Mouse (Mus musculus): ENCODE measurements around the gene 9630041A04Rik. TPM values are rescaled to one million over a fixed set of nuclear protein-coding genes. Genes with fewer than 3 reads are reported as not detected.

Gene 9630041A04Rik
- total and polyA plus RNA-seq, 3 experiments = not detected

GRCm38 (mm10) chr9:101971806-101972205 lies 110.2 kb downstream of the 9630041A04Rik start:
- no peak for TF ChIP-seq GATA1 (IDR thresholded peaks at IDR 0.05; ENCODE audit: borderline replicate concordance, low read length)
- no peak for TF ChIP-seq CTCF (IDR thresholded peaks at IDR 0.05; ENCODE audit: low read depth, low read length)
- no peak for TF ChIP-seq TAL1 (conservative IDR thresholded peaks at IDR 0.05; ENCODE audit: low read depth, low read length)
- no peak for TF ChIP-seq POLR2AphosphoS5 (IDR thresholded peaks at IDR 0.05; ENCODE audit: insufficient replicate concordance, low read depth, low read length)
- TF ChIP-seq GATA2 (IDR thresholded peaks at IDR 0.05; ENCODE audit: borderline replicate concordance, low read depth, low read length) = no peak
- Histone ChIP-seq H3K4me3 (ENCODE audit: low read depth, low read length) (no peak overlapping the region), H3K27me3 (ENCODE audit: insufficient read depth, low read length) (no peaks in the 10 kb centered on the region), H3K36me3 (replicated peaks) (no peaks in the 10 kb centered on the region), H3K9me3 (replicated peaks) (peaks cover 45% of the 10 kb centered on the region), H3K4me1 (ENCODE audit: insufficient read depth, low read depth, low read length) (no peaks in the 10 kb centered on the region)
- ATAC-seq (ENCODE audit: extremely low read depth, insufficient number of reproducible peaks, low FRiP score, poor library complexity, severe bottlenecking) = no peak
- DNase-seq (ENCODE audit: low spot score) = no peak

GRCm38 (mm10) chr9:101972314-101972713 lies 110.7 kb downstream of the 9630041A04Rik start:
- DNase-seq (ENCODE audit: low spot score) (no peak), ATAC-seq (ENCODE audit: extremely low read depth, insufficient number of reproducible peaks, low FRiP score, poor library complexity, severe bottlenecking) (no peak)
- H3K9me3 ChIP-seq (replicated peaks) = peaks cover 42% of the 10 kb centered on the region
- H3K27me3 ChIP-seq (ENCODE audit: insufficient read depth, low read length) = no peaks in the 10 kb centered on the region
- H3K4me1 ChIP-seq (ENCODE audit: insufficient read depth, low read depth, low read length) = no peaks in the 10 kb centered on the region
- H3K36me3 ChIP-seq (replicated peaks) = no peaks in the 10 kb centered on the region
- H3K4me3 ChIP-seq (ENCODE audit: low read depth, low read length) = no peak overlapping the region
- TF ChIP-seq CTCF (IDR thresholded peaks at IDR 0.05; ENCODE audit: low read depth, low read length) (no peak), GATA2 (IDR thresholded peaks at IDR 0.05; ENCODE audit: borderline replicate concordance, low read depth, low read length) (no peak), GATA1 (IDR thresholded peaks at IDR 0.05; ENCODE audit: borderline replicate concordance, low read length) (no peak), POLR2AphosphoS5 (IDR thresholded peaks at IDR 0.05; ENCODE audit: insufficient replicate concordance, low read depth, low read length) (no peak), TAL1 (conservative IDR thresholded peaks at IDR 0.05; ENCODE audit: low read depth, low read length) (no peak)

- TF ChIP-seq GATA1 (IDR thresholded peaks at IDR 0.05; ENCODE audit: borderline replicate concordance, low read length) = no peak
- no peak for TF ChIP-seq TAL1 (conservative IDR thresholded peaks at IDR 0.05; ENCODE audit: low read depth, low read length)
- TF ChIP-seq GATA2 (IDR thresholded peaks at IDR 0.05; ENCODE audit: borderline replicate concordance, low read depth, low read length) = no peak
- TF ChIP-seq POLR2AphosphoS5 (IDR thresholded peaks at IDR 0.05; ENCODE audit: insufficient replicate concordance, low read depth, low read length) = no peak
- TF ChIP-seq CTCF (IDR thresholded peaks at IDR 0.05; ENCODE audit: low read depth, low read length) = no peak
- Histone ChIP-seq H3K36me3 (replicated peaks) (no peaks in the 10 kb centered on the region), H3K4me3 (ENCODE audit: low read depth, low read length) (no peak overlapping the region), H3K27me3 (ENCODE audit: insufficient read depth, low read length) (no peaks in the 10 kb centered on the region), H3K4me1 (ENCODE audit: insufficient read depth, low read depth, low read length) (no peaks in the 10 kb centered on the region), H3K9me3 (replicated peaks) (peaks cover 52% of the 10 kb centered on the region)
- ATAC-seq (ENCODE audit: extremely low read depth, insufficient number of reproducible peaks, low FRiP score, poor library complexity, severe bottlenecking) (no peak), DNase-seq (ENCODE audit: low spot score) (no peak)
Measured at GRCm38 (mm10) chr9:101976884-101977465, 115.3 kb downstream of the 9630041A04Rik start.

DNA sequence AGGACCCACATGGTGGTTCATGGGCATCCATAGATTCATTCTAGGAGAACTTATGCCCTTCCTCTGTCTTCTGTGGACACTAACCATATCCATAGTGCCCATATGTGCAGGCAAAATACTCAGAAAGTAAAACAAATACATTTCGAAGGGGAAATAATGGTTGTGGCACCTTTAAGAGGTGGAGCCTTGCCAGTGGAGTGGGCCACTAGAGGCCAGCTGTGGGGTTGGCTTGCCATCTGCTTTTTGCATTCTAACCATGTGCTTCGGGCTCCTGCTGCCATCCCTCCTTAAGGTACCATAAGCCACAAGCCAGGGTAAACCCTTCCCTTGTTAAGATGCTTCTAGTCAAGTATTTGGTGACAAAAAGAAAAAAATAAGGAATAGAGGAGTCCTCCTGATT lies 119.5 kb downstream of the 9630041A04Rik start:
- H3K4me1 ChIP-seq (ENCODE audit: insufficient read depth, low read depth, low read length) = no peaks in the 10 kb centered on the region
- H3K9me3 ChIP-seq (replicated peaks) = peaks cover 65% of the 10 kb centered on the region
- no peak for ATAC-seq (ENCODE audit: extremely low read depth, insufficient number of reproducible peaks, low FRiP score, poor library complexity, severe bottlenecking)
- no peaks in the 10 kb centered on the region for H3K27me3 ChIP-seq (ENCODE audit: insufficient read depth, low read length)
- no peak for TF ChIP-seq GATA1 (IDR thresholded peaks at IDR 0.05; ENCODE audit: borderline replicate concordance, low read length)
- no peak for TF ChIP-seq TAL1 (conservative IDR thresholded peaks at IDR 0.05; ENCODE audit: low read depth, low read length)
- no peak for TF ChIP-seq CTCF (IDR thresholded peaks at IDR 0.05; ENCODE audit: low read depth, low read length)
- no peak for TF ChIP-seq POLR2AphosphoS5 (IDR thresholded peaks at IDR 0.05; ENCODE audit: insufficient replicate concordance, low read depth, low read length)
- no peak for TF ChIP-seq GATA2 (IDR thresholded peaks at IDR 0.05; ENCODE audit: borderline replicate concordance, low read depth, low read length)
- DNase-seq (ENCODE audit: low spot score) = no peak
- H3K4me3 ChIP-seq (ENCODE audit: low read depth, low read length) = no peak overlapping the region
- no peaks in the 10 kb centered on the region for H3K36me3 ChIP-seq (replicated peaks)

GRCm38 (mm10) chr9:101982378-101982777 lies 120.7 kb downstream of the 9630041A04Rik start:
- Histone ChIP-seq H3K4me3 (ENCODE audit: low read depth, low read length) (no peak overlapping the region), H3K4me1 (ENCODE audit: insufficient read depth, low read depth, low read length) (no peaks in the 10 kb centered on the region), H3K9me3 (replicated peaks) (peaks cover 71% of the 10 kb centered on the region), H3K27me3 (ENCODE audit: insufficient read depth, low read length) (no peaks in the 10 kb centered on the region), H3K36me3 (replicated peaks) (no peaks in the 10 kb centered on the region)
- ATAC-seq (ENCODE audit: extremely low read depth, insufficient number of reproducible peaks, low FRiP score, poor library complexity, severe bottlenecking) (no peak), DNase-seq (ENCODE audit: low spot score) (no peak)
- TF ChIP-seq GATA2 (IDR thresholded peaks at IDR 0.05; ENCODE audit: borderline replicate concordance, low read depth, low read length) (no peak), CTCF (IDR thresholded peaks at IDR 0.05; ENCODE audit: low read depth, low read length) (no peak), GATA1 (IDR thresholded peaks at IDR 0.05; ENCODE audit: borderline replicate concordance, low read length) (no peak), TAL1 (conservative IDR thresholded peaks at IDR 0.05; ENCODE audit: low read depth, low read length) (no peak), POLR2AphosphoS5 (IDR thresholded peaks at IDR 0.05; ENCODE audit: insufficient replicate concordance, low read depth, low read length) (no peak)

DNA sequence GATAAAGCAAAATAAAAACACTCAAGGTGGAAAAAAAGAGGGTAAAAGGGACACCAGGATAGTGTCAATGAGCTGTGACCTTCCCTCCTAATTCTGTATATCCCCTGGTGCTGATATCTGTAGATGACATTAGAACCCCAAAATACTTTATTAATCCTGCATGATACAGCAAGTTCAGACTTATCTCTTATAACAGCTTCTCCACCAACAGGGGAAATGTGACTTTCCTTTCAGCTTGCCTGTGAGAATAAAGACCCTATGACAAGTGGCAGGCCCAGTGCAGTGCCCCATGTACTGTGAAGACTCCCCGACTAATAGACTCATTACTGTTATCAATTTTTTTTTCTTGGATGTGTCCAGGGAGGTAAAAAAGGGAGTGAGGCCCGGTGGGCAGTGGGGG lies 125.3 kb downstream of the 9630041A04Rik start:
- no peak for ATAC-seq (ENCODE audit: extremely low read depth, insufficient number of reproducible peaks, low FRiP score, poor library complexity, severe bottlenecking)
- H3K4me1 ChIP-seq (ENCODE audit: insufficient read depth, low read depth, low read length) = no peaks in the 10 kb centered on the region

More for the DNA sequence above, 125.3 kb downstream of the 9630041A04Rik start:
- no peak for DNase-seq (ENCODE audit: low spot score)
- H3K4me3 ChIP-seq (ENCODE audit: low read depth, low read length) = no peak overlapping the region
- H3K36me3 ChIP-seq (replicated peaks) = no peaks in the 10 kb centered on the region
- TF ChIP-seq TAL1 (conservative IDR thresholded peaks at IDR 0.05; ENCODE audit: low read depth, low read length) = no peak
- no peak for TF ChIP-seq GATA2 (IDR thresholded peaks at IDR 0.05; ENCODE audit: borderline replicate concordance, low read depth, low read length)
- no peak for TF ChIP-seq POLR2AphosphoS5 (IDR thresholded peaks at IDR 0.05; ENCODE audit: insufficient replicate concordance, low read depth, low read length)
- no peak for TF ChIP-seq GATA1 (IDR thresholded peaks at IDR 0.05; ENCODE audit: borderline replicate concordance, low read length)
- TF ChIP-seq CTCF (IDR thresholded peaks at IDR 0.05; ENCODE audit: low read depth, low read length) = no peak
- peaks cover 69% of the 10 kb centered on the region for H3K9me3 ChIP-seq (replicated peaks)
- no peaks in the 10 kb centered on the region for H3K27me3 ChIP-seq (ENCODE audit: insufficient read depth, low read length)
